Mouse (Mus musculus): ENCODE measurements around the gene Dnmt3c. TPM values are rescaled to one million over a fixed set of nuclear protein-coding genes. Genes with fewer than 3 reads are reported as not detected.
"Not testable (repeated sequence)": the region's sequence is repeated elsewhere in the genome, so short reads cannot be mapped to it uniquely, and the experiment has no call there.

Dnmt3c gene
- polyA plus RNA-seq, 1 experiment from 2014 or later = not detected

GRCm38 (mm10) chr2:153660616-153661015 is 35.8 kb upstream of the Dnmt3c start:
- no peak for ATAC-seq (replicated peaks; ENCODE audit: low FRiP score, low read depth)
- Histone ChIP-seq H3K4me3 (replicated peaks; ENCODE audit: low read depth, low read length) (no peak overlapping the region), H3K36me3 (ENCODE audit: insufficient read depth, low read length) (peaks cover 8% of the 10 kb centered on the region; the same call in 1 of the 2 replicates), H3K4me2 (ENCODE audit: low read length) (no peak overlapping the region), H3K27me3 (ENCODE audit: insufficient read depth, low read length) (no peaks in the 10 kb centered on the region), H3K4me1 (replicated peaks; ENCODE audit: insufficient read depth, low read length) (no peaks in the 10 kb centered on the region), H3K9ac (ENCODE audit: low read depth, low read length) (no peak overlapping the region), H3K9me3 (replicated peaks; ENCODE audit: low read length) (no peaks in the 10 kb centered on the region), H3K27ac (no peak overlapping the region)
- TF ChIP-seq CTCF (IDR thresholded peaks at IDR 0.05; ENCODE audit: low read depth) = no peak
- 70% methylated on average over 3 of the region's 3 CpGs for whole genome bisulfite sequencing
- DNase-seq (ENCODE audit: low spot score) = no peak

GRCm38 (mm10) chr2:153665401-153665800 is 31.1 kb upstream of the Dnmt3c start:
- Histone ChIP-seq H3K27me3 (ENCODE audit: insufficient read depth, low read length) (no peaks in the 10 kb centered on the region), H3K4me2 (ENCODE audit: low read length) (no peak overlapping the region), H3K27ac (no peak overlapping the region), H3K36me3 (ENCODE audit: insufficient read depth, low read length) (peaks cover 8% of the 10 kb centered on the region; the same call in 1 of the 2 replicates), H3K9ac (ENCODE audit: low read depth, low read length) (no peak overlapping the region), H3K4me3 (replicated peaks; ENCODE audit: low read depth, low read length) (no peak overlapping the region), H3K4me1 (replicated peaks; ENCODE audit: insufficient read depth, low read length) (no peaks in the 10 kb centered on the region), H3K9me3 (replicated peaks; ENCODE audit: low read length) (no peaks in the 10 kb centered on the region)
- no peak for TF ChIP-seq CTCF (IDR thresholded peaks at IDR 0.05; ENCODE audit: low read depth)
- no peak for ATAC-seq (replicated peaks; ENCODE audit: low FRiP score, low read depth)
- no peak for DNase-seq (ENCODE audit: low spot score)
- 74% methylated on average over 7 of the region's 7 CpGs for WGBS

- H3K9me3 ChIP-seq (replicated peaks; ENCODE audit: low read length) = no peaks in the 10 kb centered on the region
- WGBS = 61% methylated on average over 7 of the region's 7 CpGs
- H3K4me1 ChIP-seq (replicated peaks; ENCODE audit: insufficient read depth, low read length) = no peaks in the 10 kb centered on the region
- H3K36me3 ChIP-seq (ENCODE audit: insufficient read depth, low read length) = no peaks in the 10 kb centered on the region
- H3K9ac ChIP-seq (ENCODE audit: low read depth, low read length) = no peak overlapping the region
- H3K27me3 ChIP-seq (ENCODE audit: insufficient read depth, low read length) = no peaks in the 10 kb centered on the region
- no peak overlapping the region for H3K27ac ChIP-seq
- H3K4me2 ChIP-seq (ENCODE audit: low read length) = no peak overlapping the region
- DNase-seq (ENCODE audit: low spot score) (peak; percentile 88), ATAC-seq (replicated peaks; ENCODE audit: low FRiP score, low read depth) (no peak)
- TF ChIP-seq CTCF (IDR thresholded peaks at IDR 0.05; ENCODE audit: low read depth) = peak; percentile 87
- H3K4me3 ChIP-seq (replicated peaks; ENCODE audit: low read depth, low read length) = no peak overlapping the region
These were observed 27.6 kb upstream of the Dnmt3c start for GRCm38 (mm10) chr2:153668754-153669376.

- Histone ChIP-seq H3K27me3 (ENCODE audit: insufficient read depth, low read length) (no peaks in the 10 kb centered on the region), H3K4me3 (replicated peaks; ENCODE audit: low read depth, low read length) (no peak overlapping the region), H3K4me2 (ENCODE audit: low read length) (no peak overlapping the region), H3K36me3 (ENCODE audit: insufficient read depth, low read length) (no peaks in the 10 kb centered on the region), H3K27ac (no peak overlapping the region), H3K9me3 (replicated peaks; ENCODE audit: low read length) (no peaks in the 10 kb centered on the region), H3K9ac (ENCODE audit: low read depth, low read length) (no peak overlapping the region), H3K4me1 (replicated peaks; ENCODE audit: insufficient read depth, low read length) (no peaks in the 10 kb centered on the region)
- TF ChIP-seq CTCF (IDR thresholded peaks at IDR 0.05; ENCODE audit: low read depth) = no peak
- no peak for ATAC-seq (replicated peaks; ENCODE audit: low FRiP score, low read depth)
- no peak for DNase-seq (ENCODE audit: low spot score)
- 69% methylated on average over 5 of the region's 5 CpGs for WGBS
These were observed 26.3 kb upstream of the Dnmt3c start for GRCm38 (mm10) chr2:153670111-153670510.

GRCm38 (mm10) chr2:153672619-153673018 is 23.8 kb upstream of the Dnmt3c start:
- DNase-seq (ENCODE audit: low spot score) = no peak
- Histone ChIP-seq H3K27me3 (ENCODE audit: insufficient read depth, low read length) (no peaks in the 10 kb centered on the region), H3K9me3 (replicated peaks; ENCODE audit: low read length) (no peaks in the 10 kb centered on the region), H3K4me2 (ENCODE audit: low read length) (no peak overlapping the region), H3K4me1 (replicated peaks; ENCODE audit: insufficient read depth, low read length) (no peaks in the 10 kb centered on the region), H3K4me3 (replicated peaks; ENCODE audit: low read depth, low read length) (no peak overlapping the region), H3K27ac (no peak overlapping the region), H3K36me3 (ENCODE audit: insufficient read depth, low read length) (peaks cover 5% of the 10 kb centered on the region; the same call in 1 of the 2 replicates), H3K9ac (ENCODE audit: low read depth, low read length) (no peak overlapping the region)
- 96% methylated on average over 2 of the region's 2 CpGs for WGBS
- no peak for ATAC-seq (replicated peaks; ENCODE audit: low FRiP score, low read depth)
- peak; percentile 35 for TF ChIP-seq CTCF (IDR thresholded peaks at IDR 0.05; ENCODE audit: low read depth)

DNA sequence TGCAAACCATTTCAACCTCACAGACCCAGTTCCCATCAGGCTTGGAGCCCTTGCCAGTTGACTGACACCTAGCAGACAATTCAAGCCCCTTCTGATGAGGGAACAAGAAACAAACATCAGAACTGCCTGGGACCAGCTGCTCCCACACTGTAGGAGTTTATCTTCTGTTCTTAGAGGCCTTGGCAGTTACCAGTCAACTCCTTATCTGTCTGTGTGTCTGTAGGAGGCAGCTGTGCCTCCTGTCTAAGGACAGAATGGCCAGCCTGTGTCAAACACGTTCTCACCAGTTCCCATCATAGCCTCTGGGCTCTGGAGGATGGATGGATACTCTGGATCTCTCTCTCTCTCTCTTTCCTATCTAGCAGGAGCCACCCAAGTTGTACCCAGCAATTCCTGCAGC is 21.1 kb upstream of the Dnmt3c start:
- not testable (repeated sequence) for ATAC-seq (replicated peaks; ENCODE audit: low FRiP score, low read depth); H3K4me2 ChIP-seq (ENCODE audit: low read length); H3K9ac ChIP-seq (ENCODE audit: low read depth, low read length); H3K27me3 ChIP-seq (ENCODE audit: insufficient read depth, low read length); H3K4me1 ChIP-seq (replicated peaks; ENCODE audit: insufficient read depth, low read length); H3K27ac ChIP-seq; H3K9me3 ChIP-seq (replicated peaks; ENCODE audit: low read length); DNase-seq (ENCODE audit: low spot score); H3K4me3 ChIP-seq (replicated peaks; ENCODE audit: low read depth, low read length)
- H3K36me3 ChIP-seq (ENCODE audit: insufficient read depth, low read length) = peaks cover 11% of the 10 kb centered on the region; the same call in 1 of the 2 replicates
- WGBS = 87% methylated on average over 1 of the region's 1 CpGs

GRCm38 (mm10) chr2:153676944-153677343 is 19.5 kb upstream of the Dnmt3c start:
- Histone ChIP-seq H3K27ac (no peak overlapping the region), H3K36me3 (ENCODE audit: insufficient read depth, low read length) (peaks cover 11% of the 10 kb centered on the region; the same call in 1 of the 2 replicates), H3K4me2 (ENCODE audit: low read length) (no peak overlapping the region), H3K27me3 (ENCODE audit: insufficient read depth, low read length) (no peaks in the 10 kb centered on the region), H3K9ac (ENCODE audit: low read depth, low read length) (no peak overlapping the region), H3K4me3 (replicated peaks; ENCODE audit: low read depth, low read length) (no peak overlapping the region), H3K4me1 (replicated peaks; ENCODE audit: insufficient read depth, low read length) (no peaks in the 10 kb centered on the region), H3K9me3 (replicated peaks; ENCODE audit: low read length) (no peaks in the 10 kb centered on the region)
- no peak for DNase-seq (ENCODE audit: low spot score)
- 92% methylated on average over 6 of the region's 6 CpGs for WGBS
- no peak for TF ChIP-seq CTCF (IDR thresholded peaks at IDR 0.05; ENCODE audit: low read depth)
- ATAC-seq (replicated peaks; ENCODE audit: low FRiP score, low read depth) = no peak

Data from kidney, postnatal 0 days (tissue).